Mouse (Mus musculus): ENCODE data around the gene Clic1.

GRCm38 (mm10) chr17:35055691-35056495, 6.1 kb downstream of the Clic1 start:
- TF ChIP-seq POLR2A (IDR thresholded peaks at IDR 0.05; ENCODE audit: insufficient read depth, low read length) (no peak), CTCF (IDR thresholded peaks at IDR 0.05; ENCODE audit: low read depth, low read length) (no peak)

Data from ES-Bruce4 (cell line).